Mouse (Mus musculus): ENCODE measurements around the gene Ptpa.

- peak; percentile 87 for TF ChIP-seq CTCF (IDR thresholded peaks at IDR 0.05; ENCODE audit: borderline replicate concordance, extremely low read depth, insufficient read depth, insufficient read length)
- TF ChIP-seq POLR2A (IDR thresholded peaks at IDR 0.05; ENCODE audit: borderline replicate concordance, extremely low read depth, insufficient read depth, insufficient read length, poor library complexity, severe bottlenecking), result no peak
Measured at GRCm38 (mm10) chr2:30435326-30436155, 19.7 kb downstream of the Ptpa start.
